In the genomic region with DNA sequence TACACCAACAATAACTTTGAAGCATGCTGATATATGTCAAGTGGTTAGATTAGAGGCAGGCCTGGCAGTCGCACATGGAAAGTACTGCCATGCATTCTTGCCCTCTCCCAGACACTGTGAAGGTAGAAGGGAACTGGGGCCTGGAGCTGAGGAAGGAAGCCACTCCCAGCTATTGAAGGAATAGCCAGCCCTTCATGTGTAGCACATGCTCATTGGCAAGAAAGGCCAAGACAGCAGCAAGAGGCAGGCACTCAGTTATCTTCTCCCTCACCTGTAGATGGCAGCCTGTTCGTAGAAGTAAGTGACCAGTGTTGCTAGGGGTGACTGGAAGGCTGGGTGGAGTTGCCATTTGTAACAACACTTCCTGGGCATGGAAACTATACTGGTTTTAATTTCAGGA, we compare ENCODE assay signal across 9 mouse cellular contexts.
A peak's percentile ranks its signal among the peaks of the same experiment; 100 is the strongest.
DNase-seq lines count a peak whose midpoint lies in the region; ATAC-seq and TF ChIP-seq lines count a peak whose summit lies in the region.
"Had no signal": no experiment of that assay in that cellular context is flagged by ENCODE, and none has a peak within 500 bp of the region (broad histone marks: within the 10 kb centered on the region; RNA-seq: fewer than 3 reads in every experiment).

No protein-coding gene starts in this region.

- peaks cover 6% of the 10 kb centered on the region; the same call in 1 of the 2 replicates for H3K4me1 ChIP-seq in intestine, embryonic 16.5 days (ENCODE audit: control insufficient read depth, insufficient read depth, low read length)

- no peaks in the 10 kb centered on the region for H3K27me3 ChIP-seq in intestine, embryonic 16.5 days (replicated peaks; ENCODE audit: control insufficient read depth, insufficient read depth, low read length)

- H3K4me2 ChIP-seq in intestine, embryonic 16.5 days (ENCODE audit: low read depth, low read length): no peak overlapping the region

- H3K9ac ChIP-seq in intestine, embryonic 16.5 days (ENCODE audit: low read depth, low read length): no peak overlapping the region

- intact Hi-C loops in left cerebral cortex, adult 2 months (cut with DNase I): no loop called here
- intact Hi-C loops in left cerebral cortex, postnatal 4 days (cut with DNase I): no loop called here

- peak; percentile 64 for ATAC-seq in intestine, embryonic 16.5 days
- peak; percentile 26; the same call in 1 of the 2 replicates for ATAC-seq in megakaryocyte-erythroid progenitor cell, adult 5-6 weeks (replicated peaks; ENCODE audit: low FRiP score, low TSS enrichment, poor library complexity, severe bottlenecking)

- peak; percentile 32 for TF ChIP-seq CTCF in left cerebral cortex, adult 2 months (IDR thresholded peaks at IDR 0.05)

- no peak overlapping the region for H3K4me3 ChIP-seq in left cerebral cortex, adult 2 months
- H3K4me3 ChIP-seq in intestine, embryonic 16.5 days (ENCODE audit: low read length): no peak overlapping the region

- no peak for DNase-seq in left cerebral cortex, adult 2 months (ENCODE audit: extremely low spot score in 1 of 2, low spot score in 2 of 2)
- DNase-seq in left cerebral cortex, postnatal 4 days: no peak
- peak; percentile 76 for DNase-seq in ZHBTc4 (ENCODE audit: low read depth, low spot score)
- DNase-seq in frontal cortex, adult 2 months (ENCODE audit: extremely low spot score in 1 of 2, low spot score in 1 of 2): no peak
- DNase-seq in testis, postnatal 14 days (ENCODE audit: low spot score): no peak
- no peak for DNase-seq in frontal cortex, postnatal 36 days (ENCODE audit: low spot score in 2 of 2)
- DNase-seq: adrenal gland, postnatal 25 days had no signal

- no peak overlapping the region for H3K27ac ChIP-seq in left cerebral cortex, adult 2 months
- no peak overlapping the region for H3K27ac ChIP-seq in intestine, embryonic 16.5 days (ENCODE audit: low read length)

- H3K9me3 ChIP-seq in intestine, embryonic 16.5 days (ENCODE audit: control insufficient read depth, low read length): no peaks in the 10 kb centered on the region

- no peaks in the 10 kb centered on the region for H3K36me3 ChIP-seq in intestine, embryonic 16.5 days (ENCODE audit: control insufficient read depth, insufficient read depth, low read length)

- 49% methylated on average over 2 of the region's 2 CpGs for WGBS in intestine, embryonic 16.5 days
